In the genomic region with DNA sequence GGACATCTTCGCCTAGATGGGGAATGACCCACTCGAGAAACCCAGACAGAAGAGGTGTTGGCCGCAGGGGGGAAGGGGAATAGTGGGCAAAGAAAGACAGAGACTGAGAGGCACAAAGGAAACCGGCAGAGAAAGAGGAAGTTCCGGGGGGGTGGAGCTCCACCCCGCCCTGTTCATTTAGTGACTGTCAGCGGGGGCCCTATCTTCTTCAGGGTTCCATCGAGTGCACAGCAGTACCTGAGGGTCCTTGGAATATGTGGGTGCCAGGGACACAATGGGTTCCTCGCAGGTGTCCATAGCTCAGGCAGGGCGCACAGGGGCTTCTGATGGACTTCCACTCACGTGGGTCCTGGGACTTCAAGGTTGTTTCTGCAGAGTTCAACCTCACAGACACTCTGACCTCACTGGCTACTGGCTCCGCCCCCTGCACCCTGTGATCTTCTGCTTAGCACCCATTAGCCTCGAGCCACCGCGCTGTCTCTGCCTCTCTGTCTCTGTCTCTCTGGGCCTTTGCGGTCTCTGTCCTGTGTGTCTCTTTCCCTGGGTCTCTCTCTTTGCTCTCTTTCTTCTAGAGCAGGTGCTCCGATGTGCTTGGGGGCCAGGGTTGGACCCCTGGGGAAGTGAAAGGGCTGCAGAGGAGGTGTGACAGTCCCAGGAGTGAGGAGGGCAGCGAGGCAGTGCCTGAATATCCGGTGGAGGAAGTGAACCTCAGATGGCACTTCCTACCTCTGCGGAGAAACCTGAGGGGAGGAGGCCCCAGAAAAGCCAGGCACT, we compare ENCODE assay signal across 8 mouse cellular contexts. TPM values are rescaled to one million over a fixed set of nuclear protein-coding genes. Genes with fewer than 3 reads are reported as not detected.
DNase-seq lines count a peak whose midpoint lies in the region; ATAC-seq lines count a peak whose summit lies in the region.

TSS of gene Cd37 (minus strand) at position 393 of the 774 bp plus-strand sequence.

- no peaks in the 10 kb centered on the region for H3K9me3 ChIP-seq in heart, embryonic 12.5 days (replicated peaks)

- intact Hi-C loops in gastrocnemius, postnatal 14 days (cut with DNase I; ENCODE audit: low total_unique reads), result no loop called here

- peak within 1 kb of the TSS; percentile 5 for H3K4me2 ChIP-seq in heart, embryonic 12.5 days

- H3K27ac ChIP-seq in heart, embryonic 12.5 days (ENCODE audit: poor library complexity, severe bottlenecking), result no peak within 1 kb of the TSS

- peaks cover 37% of the 10 kb centered on the region for H3K4me1 ChIP-seq in heart, embryonic 12.5 days (replicated peaks)

- 33% methylated on average over 20 of the region's 20 CpGs for WGBS in heart, embryonic 12.5 days

- H3K4me3 ChIP-seq in heart, embryonic 12.5 days, result no peak within 1 kb of the TSS

- H3K36me3 ChIP-seq in heart, embryonic 12.5 days, result peaks cover 5% of the 10 kb centered on the region

- ATAC-seq in heart, embryonic 12.5 days (ENCODE audit: insufficient number of reproducible peaks, low FRiP score), result no peak

- DNase-seq in kidney, adult 9 months, result peak; percentile 16
- DNase-seq in kidney, adult 8-10 months, result no peak
- peak; percentile 62 to 65 for DNase-seq in lung, postnatal 4 days
- DNase-seq in thymus, postnatal 10 days (ENCODE audit: low spot score in 2 of 2), result peak; percentile 60 to 63
- DNase-seq in right cerebral cortex, postnatal 14 days, result no peak
- DNase-seq in gastrocnemius, postnatal 14 days, result no peak
- DNase-seq in gastrocnemius, postnatal 4 days (ENCODE audit: low spot score in 2 of 2), result no peak

- peaks cover 24% of the 10 kb centered on the region for H3K27me3 ChIP-seq in heart, embryonic 12.5 days (replicated peaks)

- no peak within 1 kb of the TSS for H3K9ac ChIP-seq in heart, embryonic 12.5 days

RNA-seq across cellular contexts. Expression of gene Cd37, which starts in this region (rescaled TPM):
- polyA plus RNA-seq in heart, embryonic 12.5 days (2016; fragmentation: Nextera tagmentation; extraction: Ambion mirVana), result 1.2 and 1.4 TPM in 2 replicates
- total RNA-seq in gastrocnemius, postnatal 14 days (2021), result 1 to 10 TPM; 1.4 to 1.5 TPM
- 1 to 10 TPM; 3.7 to 4.8 TPM for total RNA-seq in gastrocnemius, postnatal 4 days (2021)

Comparison
In these comparisons a context has a peak if more than half of its experiments do, and no peak if none do; other contexts are left out.
1. DNase-seq: peak in kidney, adult 9 months (single experiment), lung, postnatal 4 days (2 of 2) and thymus, postnatal 10 days (2 of 2); none in kidney, adult 8-10 months (0 of 2), right cerebral cortex, postnatal 14 days (single experiment), gastrocnemius, postnatal 14 days (single experiment) and gastrocnemius, postnatal 4 days (0 of 2).